Mouse (Mus musculus) embryonic facial prominence, embryonic 13.5 days (tissue): ENCODE data around the gene Ppfia3. TPM values are rescaled to one million over a fixed set of nuclear protein-coding genes. Genes with fewer than 3 reads are reported as not detected.

ENCODE experiments used
- ATAC-seq: fragments of 200-750 bp; cut with Nextera tagmentation; 2 replicates; pipeline ENCODE4 v1.8.0; 2017; ENCODE audit warnings: low read depth; ENCODE audit not compliant: insufficient number of reproducible peaks, insufficient read depth, low FRiP score, low TSS enrichment
- H3K27ac ChIP-seq: fragments of 300-500 bp; sonication (generic); 2 replicates; pipeline ENCODE4 v1.5.1; 2015; ENCODE audit warnings: moderate library complexity, mild to moderate bottlenecking, inconsistent platforms
- H3K27me3 ChIP-seq: fragments of 300-500 bp; sonication (generic); 2 replicates; pipeline ENCODE4 v1.6.1; 2015; ENCODE audit warnings: mild to moderate bottlenecking, inconsistent platforms
- H3K36me3 ChIP-seq: fragments of 300-500 bp; sonication (generic); 2 replicates; pipeline ENCODE4 v1.6.1; 2015; ENCODE audit warnings: mild to moderate bottlenecking, inconsistent platforms
- H3K4me1 ChIP-seq: fragments of 300-500 bp; sonication (generic); 2 replicates; pipeline ENCODE4 v1.6.1; 2015; ENCODE audit warnings: inconsistent platforms
- H3K4me2 ChIP-seq: fragments of 300-500 bp; sonication (generic); 2 replicates; pipeline ENCODE4 v1.6.1; 2015; ENCODE audit warnings: moderate library complexity, mild to moderate bottlenecking, inconsistent platforms
- H3K4me3 ChIP-seq: fragments of 300-500 bp; sonication (generic); 2 replicates; pipeline ENCODE4 v1.5.1; 2015; ENCODE audit warnings: mild to moderate bottlenecking, inconsistent platforms
- H3K9ac ChIP-seq: fragments of 300-500 bp; sonication (generic); 2 replicates; pipeline ENCODE4 v1.6.1; 2015; ENCODE audit warnings: mild to moderate bottlenecking, inconsistent platforms
- H3K9me3 ChIP-seq: fragments of 300-500 bp; sonication (generic); 2 replicates; pipeline ENCODE4 v1.6.1; 2016; ENCODE audit warnings: inconsistent platforms
- WGBS: fragments of 180-500 bp; shearing (Covaris S2); methylation state at CpG from one replicate; pipeline ENCODE4 v1.1.7; 2015; ENCODE audit warnings: mixed read lengths; 5-methylcytosine and 5-hydroxymethylcytosine counted together
- polyA plus RNA-seq: library from polyadenylated mRNA; unstranded; fragments of >200 nt; fragmentation: Nextera tagmentation; extraction: Ambion mirVana; gene quantifications from 2 replicates; pipeline ENCODE4 v1.2.1, GENCODE M21; 2015

Gene Ppfia3
- polyA plus RNA-seq: 6.6 and 8.2 TPM in 2 replicates

DNA sequence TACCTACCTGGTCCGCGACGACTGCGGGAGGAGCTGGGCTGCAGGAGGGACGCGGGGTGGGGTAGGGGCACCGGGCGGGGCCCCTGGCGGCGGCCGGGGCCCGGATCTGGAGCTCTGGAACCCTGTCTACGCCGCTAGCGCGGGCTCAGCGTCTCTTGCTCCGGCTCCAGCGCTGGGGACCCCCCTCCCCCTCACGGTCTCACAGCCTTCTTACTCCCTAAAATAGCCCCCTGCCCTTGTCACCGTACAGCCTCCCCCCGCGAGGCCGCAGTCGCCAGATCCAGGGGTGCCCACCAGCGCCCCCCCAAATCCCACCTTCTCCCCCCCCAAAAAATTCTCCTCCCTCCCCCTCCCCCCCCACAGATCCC is at the start of gene Ppfia3:
Gene Ppfia3 (minus strand): TSS at position 368 of the 368 bp plus-strand sequence.
- H3K36me3 ChIP-seq: no peaks in the 10 kb centered on the region
- peak within 1 kb of the TSS; percentile 95 for H3K4me2 ChIP-seq
- H3K9ac ChIP-seq: peak within 1 kb of the TSS; percentile 80
- peak within 1 kb of the TSS; percentile 70 for H3K4me3 ChIP-seq
- H3K27ac ChIP-seq: peak within 1 kb of the TSS; percentile 68
- H3K9me3 ChIP-seq: no peaks in the 10 kb centered on the region
- peak; percentile 18; the same call in 1 of the 2 replicates for ATAC-seq
- H3K27me3 ChIP-seq: peaks cover 69% of the 10 kb centered on the region
- peaks cover 40% of the 10 kb centered on the region for H3K4me1 ChIP-seq
- WGBS: under 1% methylated on average over 21 of the region's 26 CpGs

DNA sequence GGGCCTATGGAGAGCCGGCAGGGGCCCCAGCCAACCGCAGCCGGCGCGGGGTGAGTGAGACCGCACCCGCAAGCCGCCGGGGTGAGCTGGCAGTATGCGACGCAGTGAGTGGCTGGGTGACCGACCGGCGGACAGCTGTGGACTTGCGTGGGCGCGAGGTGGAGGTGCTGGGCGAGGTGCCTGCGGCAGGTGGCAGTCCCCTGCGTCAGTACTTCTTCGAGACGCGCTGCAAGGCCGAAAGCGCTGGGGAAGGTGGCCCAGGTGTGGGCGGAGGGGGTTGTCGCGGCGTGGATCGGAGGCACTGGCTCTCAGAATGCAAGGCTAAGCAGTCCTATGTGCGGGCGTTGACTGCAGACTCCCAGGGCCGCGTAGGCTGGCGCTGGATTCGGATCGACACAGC is 48.8 kb upstream of the Ppfia3 start:
- ATAC-seq: no peak
- Histone ChIP-seq H3K9ac (0 out of 2 replicates have a peak overlapping the region, but pooled peaks have one; percentile 12), H3K9me3 (no peaks in the 10 kb centered on the region), H3K4me2 (peak overlapping the region; percentile 45), H3K36me3 (peaks cover 2% of the 10 kb centered on the region), H3K4me3 (peak overlapping the region; percentile 15), H3K27ac (no peak overlapping the region), H3K4me1 (peaks cover 49% of the 10 kb centered on the region), H3K27me3 (peaks cover 92% of the 10 kb centered on the region)
- WGBS: 12% methylated on average over 37 of the region's 37 CpGs

DNA sequence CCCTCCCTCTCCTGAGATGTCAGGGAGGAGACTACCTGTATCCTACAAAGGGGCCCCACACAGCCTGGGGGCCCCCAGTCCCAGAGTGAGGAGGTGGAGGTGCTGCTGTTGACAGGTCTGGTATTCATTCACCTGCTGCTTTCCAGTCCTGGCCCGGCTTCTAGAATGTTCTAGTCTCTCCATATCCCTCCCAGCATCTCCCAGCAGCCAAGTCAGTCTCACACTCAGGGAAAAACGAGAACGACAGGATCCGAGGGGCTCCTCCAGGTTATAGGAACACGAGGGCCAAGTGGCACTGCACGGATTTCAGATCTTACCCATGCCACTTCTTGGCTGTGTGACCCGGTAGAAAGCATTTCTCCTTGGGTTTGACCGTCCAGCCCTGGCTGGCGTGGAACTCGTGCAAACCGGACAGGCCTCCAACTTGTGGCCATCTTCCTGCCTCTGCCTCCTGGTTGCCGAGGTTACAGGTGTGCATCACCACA is 48.0 kb upstream of the Ppfia3 start:
- Histone ChIP-seq H3K27ac (no peak overlapping the region; the same call in 1 of the 2 replicates), H3K36me3 (no peaks in the 10 kb centered on the region), H3K9ac (no peak overlapping the region), H3K4me1 (peaks cover 40% of the 10 kb centered on the region), H3K9me3 (no peaks in the 10 kb centered on the region), H3K4me2 (peak overlapping the region; percentile 45), H3K27me3 (peaks cover 92% of the 10 kb centered on the region), H3K4me3 (peak overlapping the region; percentile 56; the same call in 1 of the 2 replicates)
- 40% methylated on average over 12 of the region's 12 CpGs for WGBS
- no peak for ATAC-seq

- peak; percentile 46; the same call in 1 of the 2 replicates for ATAC-seq
- H3K9ac ChIP-seq: peak overlapping the region; percentile 72
- no peaks in the 10 kb centered on the region for H3K9me3 ChIP-seq
- no peaks in the 10 kb centered on the region for H3K36me3 ChIP-seq
- peak overlapping the region; percentile 77 for H3K27ac ChIP-seq
- peak overlapping the region; percentile 71 for H3K4me2 ChIP-seq
- 2% methylated on average over 26 of the region's 27 CpGs for WGBS
- H3K4me1 ChIP-seq: peaks cover 37% of the 10 kb centered on the region
- peaks cover 96% of the 10 kb centered on the region for H3K27me3 ChIP-seq
- H3K4me3 ChIP-seq: peak overlapping the region; percentile 56
Measured at GRCm38 (mm10) chr7:45413864-45414739, 47.3 kb upstream of the Ppfia3 start.

DNA sequence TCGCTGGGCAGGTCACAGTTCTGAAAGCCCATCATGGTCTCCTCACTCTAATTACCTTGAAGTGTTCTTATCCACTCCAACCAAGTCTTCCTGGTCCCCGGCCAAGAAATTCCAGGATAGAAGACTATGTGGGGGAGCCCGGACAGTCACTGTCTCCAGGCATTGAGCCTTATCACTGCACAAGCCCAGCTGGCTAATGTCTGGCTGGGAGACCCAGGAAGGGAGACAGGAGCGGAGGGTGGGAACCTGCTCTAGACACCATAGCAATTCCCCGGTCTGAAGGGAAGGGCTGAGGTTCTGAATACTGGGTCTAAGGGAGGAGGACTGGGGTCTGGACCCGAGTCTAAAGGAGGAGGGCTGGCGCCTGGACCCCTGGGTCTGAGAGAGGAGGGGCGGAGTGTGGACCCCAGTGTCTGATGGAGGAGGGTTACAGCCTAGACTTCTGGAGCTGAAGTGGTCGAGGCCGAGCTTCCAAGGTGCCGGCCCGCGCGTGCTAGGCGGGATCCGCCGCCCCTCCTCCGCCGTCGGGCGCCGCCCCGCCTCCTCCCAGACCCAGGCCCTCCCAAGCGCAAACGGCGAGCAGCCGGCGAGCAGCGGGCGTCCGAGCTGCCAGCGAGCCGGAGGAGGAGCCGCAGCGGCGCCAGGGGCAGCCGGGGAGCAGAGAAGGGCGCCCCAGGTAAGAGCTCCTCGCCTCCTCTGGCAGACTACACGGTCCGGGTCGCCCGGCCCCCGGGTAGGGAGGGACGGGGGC is 46.5 kb upstream of the Ppfia3 start, which contains the start of gene Ntf5:
Gene Ntf5 (plus strand): TSS at position 583 of the 751 bp plus-strand sequence.
- peaks cover 33% of the 10 kb centered on the region for H3K4me1 ChIP-seq
- no peaks in the 10 kb centered on the region for H3K9me3 ChIP-seq
- H3K27ac ChIP-seq: peak within 1 kb of the TSS; percentile 77
- peak within 1 kb of the TSS; percentile 71 for H3K4me2 ChIP-seq
- 3% methylated on average over 36 of the region's 45 CpGs for WGBS
- ATAC-seq: peak; percentile 28; the same call in 1 of the 2 replicates
- H3K4me3 ChIP-seq: peak within 1 kb of the TSS; percentile 56
- H3K9ac ChIP-seq: peak within 1 kb of the TSS; percentile 72
- peaks cover 96% of the 10 kb centered on the region for H3K27me3 ChIP-seq
- H3K36me3 ChIP-seq: no peaks in the 10 kb centered on the region

DNA sequence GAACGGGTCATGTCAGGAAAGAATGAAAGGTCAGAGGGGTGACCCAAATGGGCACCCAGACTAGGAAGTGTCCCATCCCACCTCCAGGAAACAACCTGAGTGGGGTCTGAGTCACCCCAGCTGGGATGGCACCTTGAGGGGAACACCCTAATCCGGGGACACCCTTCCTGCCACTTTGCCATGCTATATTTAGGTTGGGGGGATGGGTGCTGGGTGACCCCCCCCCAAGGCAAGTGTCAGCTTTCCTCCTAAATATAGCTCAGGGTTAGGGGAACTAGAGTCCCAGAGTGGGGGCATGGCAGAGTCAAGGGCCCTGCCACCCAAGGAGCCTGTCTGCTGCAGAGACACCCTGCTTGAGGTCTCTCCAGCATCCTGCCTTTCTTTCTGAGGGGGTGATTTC is 45.6 kb upstream of the Ppfia3 start:
- Histone ChIP-seq H3K9me3 (no peaks in the 10 kb centered on the region), H3K4me3 (no peak overlapping the region), H3K27me3 (peaks cover 96% of the 10 kb centered on the region), H3K9ac (no peak overlapping the region), H3K36me3 (no peaks in the 10 kb centered on the region), H3K4me1 (peaks cover 25% of the 10 kb centered on the region), H3K4me2 (no peak overlapping the region), H3K27ac (no peak overlapping the region)
- WGBS: 73% methylated on average over 2 of the region's 2 CpGs
- no peak for ATAC-seq

DNA sequence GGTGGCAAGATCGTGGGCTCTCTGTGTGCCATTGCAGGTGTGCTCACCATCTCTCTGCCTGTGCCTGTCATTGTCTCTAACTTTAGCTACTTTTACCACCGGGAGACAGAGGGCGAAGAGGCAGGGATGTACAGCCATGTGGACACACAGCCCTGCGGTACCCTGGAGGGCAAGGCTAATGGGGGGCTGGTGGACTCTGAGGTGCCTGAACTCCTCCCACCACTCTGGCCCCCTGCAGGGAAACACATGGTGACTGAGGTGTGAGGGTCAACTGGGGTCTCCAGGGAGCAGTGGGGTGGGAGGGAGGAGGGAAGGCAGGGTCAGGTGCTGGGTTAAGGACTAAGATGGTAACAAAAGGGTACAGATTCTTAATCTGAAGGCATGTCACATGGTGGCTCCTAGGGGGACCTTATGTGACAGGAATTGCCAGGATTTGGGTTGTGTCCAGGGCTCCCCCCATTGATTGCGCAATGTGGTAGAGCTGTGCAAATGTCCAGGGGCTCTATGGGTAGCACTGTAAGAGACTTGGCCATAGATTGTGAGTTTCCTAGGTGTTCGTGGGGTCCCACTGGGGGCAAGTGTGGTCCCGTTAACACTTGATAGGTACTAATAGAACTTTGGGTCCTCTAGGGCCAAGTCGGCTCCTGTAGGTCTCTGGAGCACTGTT is 42.8 kb upstream of the Ppfia3 start:
- peaks cover 29% of the 10 kb centered on the region for H3K4me1 ChIP-seq
- ATAC-seq: no peak
- H3K4me3 ChIP-seq: no peak overlapping the region
- no peak overlapping the region for H3K4me2 ChIP-seq
- H3K27me3 ChIP-seq: peaks cover 96% of the 10 kb centered on the region
- 87% methylated on average over 8 of the region's 8 CpGs for WGBS
- H3K27ac ChIP-seq: no peak overlapping the region
- no peak overlapping the region for H3K9ac ChIP-seq
- no peaks in the 10 kb centered on the region for H3K9me3 ChIP-seq
- H3K36me3 ChIP-seq: no peaks in the 10 kb centered on the region

- Histone ChIP-seq H3K36me3 (no peaks in the 10 kb centered on the region), H3K9ac (no peak overlapping the region), H3K9me3 (no peaks in the 10 kb centered on the region), H3K4me3 (no peak overlapping the region), H3K4me2 (no peak overlapping the region), H3K27me3 (peaks cover 90% of the 10 kb centered on the region), H3K27ac (no peak overlapping the region), H3K4me1 (peaks cover 25% of the 10 kb centered on the region)
- ATAC-seq: no peak
- 90% methylated on average over 17 of the region's 17 CpGs for WGBS
Measured at GRCm38 (mm10) chr7:45408949-45409348, 42.1 kb upstream of the Ppfia3 start.

GRCm38 (mm10) chr7:45408351-45408750 is 41.5 kb upstream of the Ppfia3 start:
- H3K4me1 ChIP-seq: peaks cover 21% of the 10 kb centered on the region
- no peaks in the 10 kb centered on the region for H3K36me3 ChIP-seq
- no peak overlapping the region for H3K4me2 ChIP-seq
- H3K27ac ChIP-seq: no peak overlapping the region
- H3K9me3 ChIP-seq: no peaks in the 10 kb centered on the region
- ATAC-seq: no peak
- 66% methylated on average over 7 of the region's 7 CpGs for WGBS
- peaks cover 84% of the 10 kb centered on the region for H3K27me3 ChIP-seq
- no peak overlapping the region for H3K9ac ChIP-seq
- H3K4me3 ChIP-seq: no peak overlapping the region

DNA sequence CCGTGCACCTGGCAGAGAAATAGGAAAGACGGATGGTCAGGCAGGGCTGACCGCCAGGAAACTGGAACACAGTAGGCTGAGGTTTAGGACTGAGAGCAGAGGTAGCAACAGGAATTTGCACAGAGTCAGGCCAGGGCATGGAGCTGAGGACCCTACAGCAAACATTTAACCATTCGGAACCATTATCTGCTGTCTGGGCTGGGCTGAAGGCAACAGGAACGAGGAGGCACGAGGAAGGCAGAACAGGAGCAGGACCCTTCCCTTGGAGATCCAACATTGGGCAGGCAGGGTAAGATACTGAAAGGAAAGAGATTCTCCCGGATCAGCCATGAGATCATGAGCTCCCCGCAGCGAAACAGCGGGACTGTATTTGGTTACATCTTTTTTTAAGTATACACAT is 41.0 kb upstream of the Ppfia3 start:
- H3K27me3 ChIP-seq: peaks cover 79% of the 10 kb centered on the region
- H3K9ac ChIP-seq: no peak overlapping the region
- WGBS: 78% methylated on average over 10 of the region's 10 CpGs
- no peak overlapping the region for H3K27ac ChIP-seq
- 0 out of 2 replicates have a peak overlapping the region, but pooled peaks have one; percentile 47 for H3K4me3 ChIP-seq
- no peaks in the 10 kb centered on the region for H3K36me3 ChIP-seq
- H3K9me3 ChIP-seq: no peaks in the 10 kb centered on the region
- peaks cover 16% of the 10 kb centered on the region for H3K4me1 ChIP-seq
- ATAC-seq: no peak
- H3K4me2 ChIP-seq: no peak overlapping the region
